Mouse (Mus musculus) embryonic facial prominence, embryonic 12.5 days (tissue): ENCODE results near the gene Sfr1. TPM values are rescaled to one million over a fixed set of nuclear protein-coding genes. Genes with fewer than 3 reads are reported as not detected.

Source experiments
- ATAC-seq: fragments of 200-750 bp; cut with Nextera tagmentation; 2 replicates; pipeline ENCODE4 v1.8.0; 2017; ENCODE audit not compliant: insufficient number of reproducible peaks, insufficient read depth, low FRiP score, low TSS enrichment
- H3K27ac ChIP-seq: fragments of 300-500 bp; sonication (generic); 2 replicates; pipeline ENCODE4 v1.5.1; 2016; ENCODE audit warnings: mild to moderate bottlenecking
- H3K27me3 ChIP-seq: fragments of 300-500 bp; sonication (generic); 2 replicates; pipeline ENCODE4 v1.6.1; 2016; ENCODE audit warnings: mild to moderate bottlenecking, moderate library complexity
- H3K36me3 ChIP-seq: fragments of 300-500 bp; sonication (generic); 2 replicates; pipeline ENCODE4 v1.6.1; 2016; ENCODE audit warnings: mild to moderate bottlenecking
- H3K4me1 ChIP-seq: fragments of 300-500 bp; sonication (generic); 2 replicates; pipeline ENCODE4 v1.6.1; 2016
- H3K4me2 ChIP-seq: fragments of 300-500 bp; sonication (generic); replicated peaks from 2 replicates; pipeline ENCODE4 v1.6.1; 2016; ENCODE audit warnings: mild to moderate bottlenecking, moderate library complexity
- H3K4me3 ChIP-seq: fragments of 300-500 bp; sonication (generic); 2 replicates; pipeline ENCODE4 v1.5.1; 2016; ENCODE audit warnings: mild to moderate bottlenecking
- H3K9ac ChIP-seq: fragments of 300-500 bp; sonication (generic); 2 replicates; pipeline ENCODE4 v1.6.1; 2016; ENCODE audit warnings: mild to moderate bottlenecking, moderate library complexity
- H3K9me3 ChIP-seq: fragments of 300-500 bp; sonication (generic); 2 replicates; pipeline ENCODE4 v1.6.1; 2016; ENCODE audit warnings: mild to moderate bottlenecking, moderate library complexity
- WGBS: fragments of 180-500 bp; shearing (Covaris S2); methylation state at CpG from one replicate; pipeline ENCODE4 v1.1.7; 2016; 5-methylcytosine and 5-hydroxymethylcytosine counted together
- polyA plus RNA-seq: library from polyadenylated mRNA; unstranded; fragments of >200 nt; fragmentation: Nextera tagmentation; extraction: Ambion mirVana; gene quantifications from 2 replicates; pipeline ENCODE4 v1.2.1, GENCODE M21; 2016

Gene Sfr1
- polyA plus RNA-seq, 1 experiment from 2014 or later, result 297 TPM

- Histone ChIP-seq H3K36me3 (no peaks in the 10 kb centered on the region), H3K27ac (no peak overlapping the region), H3K9me3 (no peaks in the 10 kb centered on the region), H3K27me3 (no peaks in the 10 kb centered on the region), H3K4me2 (no peak overlapping the region), H3K9ac (no peak overlapping the region), H3K4me1 (no peaks in the 10 kb centered on the region), H3K4me3 (no peak overlapping the region)
- 70% methylated on average over 9 of the region's 9 CpGs for WGBS
- ATAC-seq, result no peak
These were observed 18.0 kb upstream of the Sfr1 start for GRCm38 (mm10) chr19:47713457-47713856.

DNA sequence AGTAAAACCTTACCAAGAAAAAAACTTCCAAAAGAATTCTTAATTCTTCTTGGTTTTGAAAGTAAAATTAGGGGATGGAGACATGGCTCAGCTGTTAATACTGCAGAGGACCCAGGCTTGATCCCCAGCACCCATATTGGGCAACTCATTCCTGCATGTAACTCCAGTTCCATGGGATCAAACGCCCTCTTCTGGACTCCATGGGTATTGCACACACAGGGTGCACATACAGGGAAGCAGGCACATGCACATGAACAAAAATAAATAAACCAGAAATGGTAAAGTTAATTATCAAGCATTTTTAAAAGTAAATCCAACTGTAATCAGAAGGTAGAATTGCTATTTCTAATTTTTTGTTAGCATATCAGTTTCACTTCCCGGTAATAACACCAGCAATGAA is 15.3 kb upstream of the Sfr1 start:
- no peaks in the 10 kb centered on the region for H3K9me3 ChIP-seq
- no peak overlapping the region for H3K4me2 ChIP-seq
- WGBS, result 65% methylated on average over 2 of the region's 2 CpGs
- H3K4me1 ChIP-seq, result no peaks in the 10 kb centered on the region
- no peak for ATAC-seq
- no peak overlapping the region for H3K4me3 ChIP-seq
- peaks cover 2% of the 10 kb centered on the region; the same call in 1 of the 2 replicates for H3K27me3 ChIP-seq
- H3K36me3 ChIP-seq, result no peaks in the 10 kb centered on the region
- no peak overlapping the region for H3K9ac ChIP-seq
- H3K27ac ChIP-seq, result no peak overlapping the region

DNA sequence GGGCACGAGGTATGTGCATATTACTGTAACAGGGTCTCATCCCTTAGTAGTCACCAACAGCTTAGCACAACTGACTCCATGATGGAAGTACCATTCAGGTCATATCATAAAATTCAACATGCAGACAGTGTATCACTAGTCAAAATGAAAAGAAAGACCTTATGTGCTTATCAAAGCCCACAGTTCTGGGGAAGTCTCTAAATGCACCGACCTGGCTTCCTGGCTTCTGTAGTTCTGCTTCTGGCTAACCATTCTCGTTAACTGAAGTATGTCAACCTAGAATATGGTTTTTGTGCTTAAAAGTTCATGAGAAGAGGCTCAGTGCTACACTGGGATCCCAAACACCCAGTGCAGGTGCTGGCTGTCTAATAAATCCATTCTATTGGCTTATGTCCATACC is 12.3 kb upstream of the Sfr1 start:
- Histone ChIP-seq H3K36me3 (no peaks in the 10 kb centered on the region), H3K4me1 (0 out of 2 replicates have a peak, but pooled peaks cover 2% of the 10 kb centered on the region), H3K9ac (no peak overlapping the region), H3K27me3 (peaks cover 2% of the 10 kb centered on the region; the same call in 1 of the 2 replicates), H3K27ac (no peak overlapping the region), H3K9me3 (no peaks in the 10 kb centered on the region), H3K4me3 (no peak overlapping the region), H3K4me2 (no peak overlapping the region)
- WGBS, result 83% methylated on average over 3 of the region's 3 CpGs
- ATAC-seq, result no peak

DNA sequence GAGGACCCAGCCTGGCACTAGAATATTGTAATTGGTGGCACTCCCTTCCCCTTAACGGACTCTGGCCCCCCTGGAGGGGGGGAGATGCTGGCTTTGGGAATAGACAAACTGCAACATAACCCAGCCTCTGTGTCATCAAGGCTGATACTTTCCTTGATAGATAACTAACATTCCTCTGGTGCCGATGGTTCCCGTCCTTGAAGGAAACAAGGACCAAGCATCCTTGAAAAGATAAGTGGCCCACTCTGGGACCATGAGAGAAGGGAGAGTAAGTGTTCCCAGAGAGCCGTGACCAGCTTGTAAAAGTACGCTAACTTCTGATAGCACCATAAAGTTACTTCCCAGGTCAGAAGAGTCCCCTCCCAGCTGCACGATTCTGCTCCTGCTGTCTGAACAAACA is 9.0 kb upstream of the Sfr1 start:
- ATAC-seq, result no peak
- H3K9ac ChIP-seq, result no peak overlapping the region
- no peaks in the 10 kb centered on the region for H3K9me3 ChIP-seq
- H3K4me3 ChIP-seq, result no peak overlapping the region
- H3K27ac ChIP-seq, result no peak overlapping the region
- H3K4me1 ChIP-seq, result 0 out of 2 replicates have a peak, but pooled peaks cover 2% of the 10 kb centered on the region
- H3K27me3 ChIP-seq, result peaks cover 2% of the 10 kb centered on the region; the same call in 1 of the 2 replicates
- H3K4me2 ChIP-seq, result no peak overlapping the region
- no peaks in the 10 kb centered on the region for H3K36me3 ChIP-seq
- WGBS, result 80% methylated on average over 6 of the region's 6 CpGs

DNA sequence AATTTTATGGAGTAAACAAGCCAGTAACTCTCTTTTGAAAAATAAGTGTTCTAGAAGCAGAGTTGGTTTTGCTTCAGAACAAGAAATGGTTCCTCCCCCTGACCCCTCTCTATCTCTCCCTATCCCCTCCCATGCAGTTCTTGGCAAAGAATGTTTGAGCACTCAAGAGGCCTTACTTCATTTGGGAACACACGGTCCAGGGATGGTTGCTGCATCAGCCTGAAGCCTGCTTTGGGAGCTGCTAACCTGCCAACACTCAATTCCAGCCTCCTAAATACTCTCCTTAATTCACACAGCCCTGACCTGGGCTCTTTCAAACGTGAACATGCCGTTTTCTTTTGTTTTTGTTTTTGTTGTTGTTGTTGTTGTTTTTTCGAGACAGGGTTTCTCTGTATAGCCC is 6.6 kb upstream of the Sfr1 start:
- H3K4me1 ChIP-seq, result 0 out of 2 replicates have a peak, but pooled peaks cover 8% of the 10 kb centered on the region
- H3K27me3 ChIP-seq, result peaks cover under 1% of the 10 kb centered on the region; the same call in 1 of the 2 replicates
- no peak for ATAC-seq
- no peak overlapping the region for H3K27ac ChIP-seq
- no peaks in the 10 kb centered on the region for H3K36me3 ChIP-seq
- no peak overlapping the region for H3K9ac ChIP-seq
- H3K4me3 ChIP-seq, result no peak overlapping the region
- H3K4me2 ChIP-seq, result no peak overlapping the region
- no peaks in the 10 kb centered on the region for H3K9me3 ChIP-seq
- WGBS, result 83% methylated on average over 4 of the region's 4 CpGs

- Histone ChIP-seq H3K9me3 (no peaks in the 10 kb centered on the region), H3K27me3 (no peaks in the 10 kb centered on the region), H3K4me2 (no peak overlapping the region), H3K36me3 (no peaks in the 10 kb centered on the region), H3K9ac (no peak overlapping the region), H3K4me3 (no peak overlapping the region), H3K4me1 (0 out of 2 replicates have a peak, but pooled peaks cover 12% of the 10 kb centered on the region), H3K27ac (no peak overlapping the region)
- ATAC-seq, result no peak
- WGBS, result 58% methylated on average over 7 of the region's 7 CpGs
These were observed 5.8 kb upstream of the Sfr1 start for GRCm38 (mm10) chr19:47725643-47726140.

GRCm38 (mm10) chr19:47730691-47731070 is 801 bp upstream of the Sfr1 start:
- Histone ChIP-seq H3K27ac (peak overlapping the region; percentile 98), H3K4me2 (peak overlapping the region; percentile 71), H3K36me3 (peaks cover 28% of the 10 kb centered on the region), H3K9ac (peak overlapping the region; percentile 80), H3K4me1 (0 out of 2 replicates have a peak, but pooled peaks cover 9% of the 10 kb centered on the region), H3K9me3 (no peaks in the 10 kb centered on the region), H3K4me3 (peak overlapping the region; percentile 75), H3K27me3 (no peaks in the 10 kb centered on the region)
- WGBS, result 0% methylated on average over 12 of the region's 12 CpGs
- ATAC-seq, result peak; percentile 88

- peak overlapping the region; percentile 80 for H3K9ac ChIP-seq
- H3K4me3 ChIP-seq, result peak overlapping the region; percentile 75
- 0 out of 2 replicates have a peak, but pooled peaks cover 9% of the 10 kb centered on the region for H3K4me1 ChIP-seq
- ATAC-seq, result no peak
- peak overlapping the region; percentile 71 for H3K4me2 ChIP-seq
- no peaks in the 10 kb centered on the region for H3K9me3 ChIP-seq
- H3K36me3 ChIP-seq, result peaks cover 39% of the 10 kb centered on the region
- no peaks in the 10 kb centered on the region for H3K27me3 ChIP-seq
- 3% methylated on average over 13 of the region's 15 CpGs for WGBS
- H3K27ac ChIP-seq, result peak overlapping the region; percentile 98
These were observed 449 bp downstream of the Sfr1 start for GRCm38 (mm10) chr19:47731931-47732330.

DNA sequence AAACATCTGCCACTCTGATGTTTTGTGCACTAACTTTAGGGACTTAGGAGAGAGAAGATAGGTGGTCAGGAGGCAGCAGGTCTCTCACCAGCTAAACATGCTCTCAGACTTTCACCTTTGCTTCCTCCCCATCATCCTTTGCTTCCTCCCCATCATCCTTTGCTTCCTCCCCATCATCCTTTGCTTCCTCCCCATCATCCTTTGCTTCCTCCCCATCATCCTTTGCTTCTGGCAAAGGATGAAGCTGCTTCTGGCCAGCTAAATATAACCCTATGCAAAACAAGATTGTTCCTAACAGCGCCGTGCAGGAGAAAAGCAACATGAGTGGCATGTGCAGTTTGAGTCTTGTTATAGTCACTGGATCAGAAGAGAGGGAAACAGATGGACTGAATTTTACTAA is 15.6 kb downstream of the Sfr1 start:
- Histone ChIP-seq H3K9me3 (no peaks in the 10 kb centered on the region), H3K9ac (no peak overlapping the region), H3K4me2 (no peak overlapping the region), H3K4me3 (no peak overlapping the region), H3K36me3 (no peaks in the 10 kb centered on the region), H3K4me1 (no peaks in the 10 kb centered on the region), H3K27me3 (no peaks in the 10 kb centered on the region), H3K27ac (no peak overlapping the region)
- no peak for ATAC-seq
- WGBS, result 83% methylated on average over 2 of the region's 2 CpGs

GRCm38 (mm10) chr19:47748950-47749349 is 17.5 kb downstream of the Sfr1 start:
- no peak overlapping the region for H3K4me2 ChIP-seq
- H3K27ac ChIP-seq, result no peak overlapping the region
- no peaks in the 10 kb centered on the region for H3K36me3 ChIP-seq
- WGBS, result 64% methylated on average over 2 of the region's 2 CpGs
- ATAC-seq, result no peak
- no peak overlapping the region for H3K4me3 ChIP-seq
- no peak overlapping the region for H3K9ac ChIP-seq
- no peaks in the 10 kb centered on the region for H3K9me3 ChIP-seq
- no peaks in the 10 kb centered on the region for H3K4me1 ChIP-seq
- H3K27me3 ChIP-seq, result no peaks in the 10 kb centered on the region

DNA sequence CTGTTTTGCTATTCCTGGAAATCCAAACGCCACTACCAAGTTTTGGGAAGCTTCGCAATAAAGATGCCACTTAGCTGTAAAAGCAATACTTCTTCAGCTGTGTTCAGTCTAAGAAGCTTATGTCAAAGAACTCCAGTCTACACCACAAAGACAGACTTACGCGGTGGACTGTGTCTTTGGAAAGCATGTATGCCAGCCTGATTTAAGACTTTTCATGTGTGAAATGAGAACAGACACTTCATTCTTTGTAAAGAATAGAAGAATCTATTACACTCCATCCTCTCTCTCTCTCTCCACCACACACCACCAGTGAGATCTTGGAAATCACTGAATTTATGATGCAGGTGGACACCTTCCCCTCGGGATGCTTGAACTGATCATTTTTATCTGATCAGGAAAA is 18.9 kb downstream of the Sfr1 start:
- H3K36me3 ChIP-seq, result no peaks in the 10 kb centered on the region
- ATAC-seq, result no peak
- WGBS, result 76% methylated on average over 5 of the region's 5 CpGs
- H3K9me3 ChIP-seq, result no peaks in the 10 kb centered on the region
- H3K4me3 ChIP-seq, result no peak overlapping the region
- no peak overlapping the region for H3K4me2 ChIP-seq
- H3K27me3 ChIP-seq, result no peaks in the 10 kb centered on the region
- no peak overlapping the region for H3K27ac ChIP-seq
- no peak overlapping the region for H3K9ac ChIP-seq
- no peaks in the 10 kb centered on the region for H3K4me1 ChIP-seq

DNA sequence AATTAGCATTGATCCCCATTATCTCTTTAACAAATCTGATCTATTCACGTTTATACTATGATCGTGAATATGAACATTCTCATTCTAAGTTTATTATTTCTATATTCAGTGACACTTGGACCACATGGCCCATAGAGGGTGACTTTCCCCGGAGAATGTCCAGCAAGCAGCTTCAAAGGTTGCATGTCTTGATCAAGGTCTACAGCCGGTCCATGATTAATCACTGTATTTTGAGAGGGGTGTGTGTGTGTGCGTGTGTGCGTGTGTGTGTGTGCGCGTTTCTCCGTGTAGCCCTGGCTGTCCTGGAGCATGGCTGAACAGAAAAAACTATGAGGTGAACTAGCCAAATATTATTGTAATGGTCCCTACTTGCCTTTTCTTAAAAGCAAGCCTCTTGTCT is 21.0 kb downstream of the Sfr1 start:
- H3K4me2 ChIP-seq, result no peak overlapping the region
- no peaks in the 10 kb centered on the region for H3K9me3 ChIP-seq
- no peak for ATAC-seq
- no peak overlapping the region for H3K9ac ChIP-seq
- no peaks in the 10 kb centered on the region for H3K4me1 ChIP-seq
- no peaks in the 10 kb centered on the region for H3K27me3 ChIP-seq
- H3K36me3 ChIP-seq, result no peaks in the 10 kb centered on the region
- H3K27ac ChIP-seq, result no peak overlapping the region
- H3K4me3 ChIP-seq, result no peak overlapping the region
- WGBS, result 91% methylated on average over 9 of the region's 9 CpGs
